Mouse (Mus musculus): ENCODE measurements around the gene Rcsd1. TPM values are rescaled to one million over a fixed set of nuclear protein-coding genes. Genes with fewer than 3 reads are reported as not detected.

The Rcsd1 gene
- polyA plus RNA-seq, 1 experiment, result 40.9 TPM

DNA sequence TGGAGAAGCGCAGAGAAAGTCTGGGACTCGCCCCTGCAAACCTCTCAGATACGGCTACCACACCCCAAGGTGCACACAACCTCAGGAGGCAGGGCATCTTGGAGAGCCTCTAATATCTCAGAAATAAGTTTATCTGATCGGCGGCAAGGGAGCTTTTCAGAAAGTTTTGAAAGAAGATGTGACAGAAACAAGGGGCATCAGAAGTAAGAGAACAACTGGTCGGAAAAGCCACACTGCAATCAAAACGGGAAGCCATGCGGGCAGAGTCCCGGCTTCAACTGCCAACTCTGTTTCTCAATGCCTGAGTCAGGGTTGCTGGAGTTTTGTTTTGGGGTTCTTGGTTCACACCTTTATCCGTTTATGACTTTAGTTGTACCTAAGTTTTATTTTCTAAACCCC lies 2.3 kb downstream of the Rcsd1 start:
- peaks cover 18% of the 10 kb centered on the region for H3K4me1 ChIP-seq (ENCODE audit: control insufficient read depth, insufficient read depth, low read length)
- no peak for DNase-seq

GRCm38 (mm10) chr1:165706492-165706891 lies 3.1 kb downstream of the Rcsd1 start:
- WGBS, result 38% methylated on average over 4 of the region's 4 CpGs
- Histone ChIP-seq H3K4me3 (replicated peaks; ENCODE audit: extremely low read depth, low read depth, low read length) (peak overlapping the region; percentile 100), H3K4me1 (ENCODE audit: control insufficient read depth, insufficient read depth, low read length) (peaks cover 24% of the 10 kb centered on the region)
- no peak for TF ChIP-seq POLR2A (IDR thresholded peaks at IDR 0.05; ENCODE audit: borderline replicate concordance, extremely low read depth, low read depth, low read length)
- no peak for TF ChIP-seq CTCF (IDR thresholded peaks at IDR 0.05; ENCODE audit: insufficient read depth, low read length)
- no peak for DNase-seq

More for the DNA sequence above, 2.3 kb downstream of the Rcsd1 start:
- WGBS, result 16% methylated on average over 10 of the region's 10 CpGs
- TF ChIP-seq POLR2A (IDR thresholded peaks at IDR 0.05; ENCODE audit: borderline replicate concordance, extremely low read depth, low read depth, low read length) (no peak), CTCF (IDR thresholded peaks at IDR 0.05; ENCODE audit: insufficient read depth, low read length) (no peak)
- peak overlapping the region; percentile 100 for H3K4me3 ChIP-seq (replicated peaks; ENCODE audit: extremely low read depth, low read depth, low read length)

DNA sequence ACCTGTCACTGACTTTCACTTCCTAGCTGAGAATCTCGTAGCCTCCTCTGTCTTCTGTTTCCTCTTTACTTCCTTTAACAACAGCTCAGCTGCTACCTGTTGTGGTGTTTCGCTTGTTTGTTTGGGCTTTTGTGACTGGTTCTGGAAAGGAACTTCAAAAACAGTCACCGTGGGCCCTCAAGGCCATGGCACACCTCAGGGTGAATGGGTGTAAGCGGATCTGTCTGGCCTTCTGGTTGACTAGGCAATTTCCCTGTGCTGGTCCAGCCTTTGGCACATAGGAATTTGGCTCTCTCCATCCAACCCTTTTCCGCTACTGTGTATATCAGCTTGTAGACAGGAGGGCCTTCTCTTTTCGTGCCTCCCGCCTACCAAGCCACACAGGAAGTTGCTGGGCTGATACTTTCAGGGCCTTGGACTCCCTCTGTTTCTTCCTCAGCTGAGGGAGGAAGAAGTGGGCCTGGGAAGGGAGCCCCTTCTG lies 3.6 kb downstream of the Rcsd1 start:
- H3K4me3 ChIP-seq (replicated peaks; ENCODE audit: extremely low read depth, low read depth, low read length), result peak overlapping the region; percentile 27
- no peak for TF ChIP-seq CTCF (IDR thresholded peaks at IDR 0.05; ENCODE audit: insufficient read depth, low read length)
- TF ChIP-seq POLR2A (IDR thresholded peaks at IDR 0.05; ENCODE audit: borderline replicate concordance, extremely low read depth, low read depth, low read length), result peak; percentile 40; the same call in 1 of the 2 replicates
- DNase-seq, result no peak
- H3K4me1 ChIP-seq (ENCODE audit: control insufficient read depth, insufficient read depth, low read length), result peaks cover 27% of the 10 kb centered on the region
- 48% methylated on average over 7 of the region's 7 CpGs for WGBS

GRCm38 (mm10) chr1:165705368-165705767 lies 4.2 kb downstream of the Rcsd1 start:
- WGBS, result 41% methylated on average over 6 of the region's 6 CpGs
- H3K4me1 ChIP-seq (ENCODE audit: control insufficient read depth, insufficient read depth, low read length), result peaks cover 27% of the 10 kb centered on the region
- TF ChIP-seq POLR2A (IDR thresholded peaks at IDR 0.05; ENCODE audit: borderline replicate concordance, extremely low read depth, low read depth, low read length) (no peak), CTCF (IDR thresholded peaks at IDR 0.05; ENCODE audit: insufficient read depth, low read length) (no peak)
- peak overlapping the region; percentile 18 for H3K4me3 ChIP-seq (replicated peaks; ENCODE audit: extremely low read depth, low read depth, low read length)
- DNase-seq, result no peak

- 75% methylated on average over 3 of the region's 3 CpGs for WGBS
- peaks cover 31% of the 10 kb centered on the region for H3K4me1 ChIP-seq (ENCODE audit: control insufficient read depth, insufficient read depth, low read length)
- DNase-seq, result no peak
- TF ChIP-seq POLR2A (IDR thresholded peaks at IDR 0.05; ENCODE audit: borderline replicate concordance, extremely low read depth, low read depth, low read length), result no peak
- no peak for TF ChIP-seq CTCF (IDR thresholded peaks at IDR 0.05; ENCODE audit: insufficient read depth, low read length)
- H3K4me3 ChIP-seq (replicated peaks; ENCODE audit: extremely low read depth, low read depth, low read length), result no peak overlapping the region
These were observed 4.7 kb downstream of the Rcsd1 start for GRCm38 (mm10) chr1:165704841-165705240.

GRCm38 (mm10) chr1:165702221-165703031 lies 7.1 kb downstream of the Rcsd1 start:
- Histone ChIP-seq H3K4me3 (replicated peaks; ENCODE audit: extremely low read depth, low read depth, low read length) (peak overlapping the region; percentile 3), H3K4me1 (ENCODE audit: control insufficient read depth, insufficient read depth, low read length) (peaks cover 29% of the 10 kb centered on the region)
- 32% methylated on average over 19 of the region's 19 CpGs for WGBS
- no peak for TF ChIP-seq CTCF (IDR thresholded peaks at IDR 0.05; ENCODE audit: insufficient read depth, low read length)
- TF ChIP-seq POLR2A (IDR thresholded peaks at IDR 0.05; ENCODE audit: borderline replicate concordance, extremely low read depth, low read depth, low read length), result no peak
- DNase-seq, result no peak

DNA sequence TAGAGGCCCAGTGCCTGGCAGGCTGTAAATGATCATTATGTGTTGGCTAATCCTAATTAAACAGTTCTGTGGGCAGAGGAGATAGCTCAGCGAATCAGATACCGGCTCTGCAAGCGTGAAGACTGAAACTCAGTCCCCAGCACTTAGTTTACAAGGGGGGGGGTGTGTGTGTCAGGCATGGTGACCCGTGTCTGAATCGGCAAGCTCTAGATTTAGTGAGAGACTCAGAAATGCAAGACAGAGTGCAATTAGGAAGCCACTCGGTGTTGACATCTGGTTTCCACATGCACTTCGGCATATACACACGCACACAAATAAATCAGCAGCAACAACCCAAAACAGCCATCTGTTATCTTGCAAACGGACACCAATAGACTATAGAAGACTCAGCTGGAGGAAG lies 8.0 kb downstream of the Rcsd1 start:
- TF ChIP-seq POLR2A (IDR thresholded peaks at IDR 0.05; ENCODE audit: borderline replicate concordance, extremely low read depth, low read depth, low read length), result no peak
- no peak for TF ChIP-seq CTCF (IDR thresholded peaks at IDR 0.05; ENCODE audit: insufficient read depth, low read length)
- DNase-seq, result no peak
- H3K4me3 ChIP-seq (replicated peaks; ENCODE audit: extremely low read depth, low read depth, low read length), result no peak overlapping the region
- H3K4me1 ChIP-seq (ENCODE audit: control insufficient read depth, insufficient read depth, low read length), result peaks cover 28% of the 10 kb centered on the region
- 46% methylated on average over 9 of the region's 9 CpGs for WGBS

- TF ChIP-seq CTCF (IDR thresholded peaks at IDR 0.05; ENCODE audit: insufficient read depth, low read length) (no peak), POLR2A (IDR thresholded peaks at IDR 0.05; ENCODE audit: borderline replicate concordance, extremely low read depth, low read depth, low read length) (no peak)
- peaks cover 27% of the 10 kb centered on the region for H3K4me1 ChIP-seq (ENCODE audit: control insufficient read depth, insufficient read depth, low read length)
- DNase-seq, result no peak
- WGBS, result 31% methylated on average over 6 of the region's 6 CpGs
- peak overlapping the region; percentile 6 for H3K4me3 ChIP-seq (replicated peaks; ENCODE audit: extremely low read depth, low read depth, low read length)
These were observed 8.5 kb downstream of the Rcsd1 start for GRCm38 (mm10) chr1:165700933-165701518.

GRCm38 (mm10) chr1:165700376-165700815 lies 9.2 kb downstream of the Rcsd1 start:
- H3K4me1 ChIP-seq (ENCODE audit: control insufficient read depth, insufficient read depth, low read length), result peaks cover 31% of the 10 kb centered on the region

More at GRCm38 (mm10) chr1:165700376-165700815, 9.2 kb downstream of the Rcsd1 start:
- TF ChIP-seq POLR2A (IDR thresholded peaks at IDR 0.05; ENCODE audit: borderline replicate concordance, extremely low read depth, low read depth, low read length), result no peak
- no peak overlapping the region for H3K4me3 ChIP-seq (replicated peaks; ENCODE audit: extremely low read depth, low read depth, low read length)
- 30% methylated on average over 7 of the region's 7 CpGs for WGBS
- no peak for DNase-seq

Data from lung, adult 2 months (tissue).